Mouse (Mus musculus) forebrain, embryonic 15.5 days (tissue): ENCODE results near the gene Cyp2j5. TPM values are rescaled to one million over a fixed set of nuclear protein-coding genes. Genes with fewer than 3 reads are reported as not detected.
"Not testable (repeated sequence)": the region's sequence is repeated elsewhere in the genome, so short reads cannot be mapped to it uniquely, and the experiment has no call there.

ENCODE experiments used
- ATAC-seq: fragments of 200-750 bp; cut with Nextera tagmentation; replicated peaks from 2 replicates; pipeline ENCODE4 v1.8.0; 2017; ENCODE audit warnings: mild to moderate bottlenecking, moderate TSS enrichment, moderate library complexity
- H3K27ac ChIP-seq: fragments of 300-500 bp; sonication (generic); replicated peaks from 2 replicates; pipeline ENCODE4 v1.5.1; 2015; ENCODE audit warnings: mild to moderate bottlenecking, inconsistent platforms
- H3K27me3 ChIP-seq: fragments of 300-500 bp; sonication (generic); 2 replicates; pipeline ENCODE4 v1.6.1; 2015; ENCODE audit warnings: inconsistent platforms
- H3K36me3 ChIP-seq: fragments of 300-500 bp; sonication (generic); 2 replicates; pipeline ENCODE4 v1.6.1; 2015; ENCODE audit warnings: mild to moderate bottlenecking, inconsistent platforms
- H3K4me1 ChIP-seq: fragments of 300-500 bp; sonication (generic); 2 replicates; pipeline ENCODE4 v1.6.1; 2015; ENCODE audit warnings: inconsistent platforms
- H3K4me2 ChIP-seq: fragments of 300-500 bp; sonication (generic); replicated peaks from 2 replicates; pipeline ENCODE4 v1.6.1; 2015; ENCODE audit warnings: mild to moderate bottlenecking, inconsistent platforms
- H3K4me3 ChIP-seq: fragments of 300-500 bp; sonication (generic); 2 replicates; pipeline ENCODE4 v1.5.1; 2015; ENCODE audit warnings: mild to moderate bottlenecking, inconsistent platforms
- H3K9ac ChIP-seq: fragments of 300-500 bp; sonication (generic); replicated peaks from 2 replicates; pipeline ENCODE4 v1.6.1; 2015; ENCODE audit warnings: mild to moderate bottlenecking, inconsistent platforms
- H3K9me3 ChIP-seq: fragments of 300-500 bp; sonication (generic); 2 replicates; pipeline ENCODE4 v1.6.1; 2016; ENCODE audit warnings: inconsistent platforms
- WGBS: fragments of 180-500 bp; shearing (Covaris S2); methylation state at CpG from one replicate; pipeline ENCODE4 v1.1.7; 2015; ENCODE audit warnings: mixed read lengths; 5-methylcytosine and 5-hydroxymethylcytosine counted together
- polyA plus RNA-seq: library from polyadenylated mRNA; unstranded; fragments of >200 nt; fragmentation: Nextera tagmentation; extraction: Ambion mirVana; gene quantifications from 2 replicates; pipeline ENCODE4 v1.2.1, GENCODE M21; 2015

The Cyp2j5 gene
- polyA plus RNA-seq, 1 experiment from 2014 or later, result not detected

DNA sequence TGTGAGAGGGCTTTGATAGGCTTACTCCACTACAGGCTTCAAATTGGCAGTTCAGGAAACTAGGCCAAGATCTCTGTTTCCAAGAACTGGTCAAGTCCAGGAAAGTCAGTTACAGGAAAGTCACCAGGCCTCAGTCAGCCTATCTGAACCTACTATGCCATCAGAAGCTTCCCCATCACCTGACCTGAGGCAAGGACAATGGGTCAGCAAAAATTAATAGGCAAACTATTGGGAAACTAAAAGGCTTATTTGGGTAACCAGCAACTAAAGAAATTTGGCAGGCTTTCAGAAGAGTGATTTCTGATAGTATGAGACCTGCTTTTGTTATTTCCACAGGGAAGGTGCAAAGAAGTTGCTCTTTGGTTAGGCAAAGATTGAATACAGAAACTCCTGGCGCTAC lies 41.5 kb downstream of the Cyp2j5 start:
- H3K27ac ChIP-seq, result no peak overlapping the region
- 93% methylated on average over 1 of the region's 1 CpGs for WGBS
- no peak for ATAC-seq

DNA sequence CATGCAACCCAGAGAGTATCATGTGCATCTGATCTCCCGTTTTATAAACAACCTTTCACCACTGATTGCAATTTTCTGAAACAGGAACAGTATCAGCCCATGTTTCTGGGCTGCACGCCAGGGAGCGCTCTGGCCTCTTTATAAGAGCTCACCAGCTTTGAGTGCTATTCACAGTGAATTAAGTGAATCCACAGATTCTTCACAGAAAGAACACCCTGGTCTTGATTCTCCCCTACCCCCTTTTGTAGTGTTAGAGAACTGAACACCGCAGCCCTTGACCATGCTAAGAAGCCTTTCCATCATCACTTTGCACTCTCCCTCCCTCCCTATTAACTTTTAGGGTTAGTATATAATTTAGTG lies 72.2 kb downstream of the Cyp2j5 start:
- H3K9ac ChIP-seq, result peak overlapping the region; percentile 52; the same call in 1 of the 2 replicates
- no peaks in the 10 kb centered on the region for H3K36me3 ChIP-seq
- no peaks in the 10 kb centered on the region for H3K9me3 ChIP-seq
- no peaks in the 10 kb centered on the region for H3K27me3 ChIP-seq
- peaks cover 13% of the 10 kb centered on the region for H3K4me1 ChIP-seq
- H3K4me2 ChIP-seq, result peak overlapping the region; percentile 54
- H3K27ac ChIP-seq, result peak overlapping the region; percentile 68
- peak; percentile 91 for ATAC-seq
- peak overlapping the region; percentile 35 for H3K4me3 ChIP-seq
- WGBS, result 5% methylated on average over 4 of the region's 4 CpGs

More for the DNA sequence above, 41.5 kb downstream of the Cyp2j5 start:
- no peak overlapping the region for H3K9ac ChIP-seq
- 0 out of 2 replicates have a peak, but pooled peaks cover 2% of the 10 kb centered on the region for H3K9me3 ChIP-seq
- no peak overlapping the region for H3K4me2 ChIP-seq
- no peak overlapping the region for H3K4me3 ChIP-seq
- no peaks in the 10 kb centered on the region for H3K4me1 ChIP-seq
- H3K27me3 ChIP-seq, result no peaks in the 10 kb centered on the region
- H3K36me3 ChIP-seq, result no peaks in the 10 kb centered on the region

DNA sequence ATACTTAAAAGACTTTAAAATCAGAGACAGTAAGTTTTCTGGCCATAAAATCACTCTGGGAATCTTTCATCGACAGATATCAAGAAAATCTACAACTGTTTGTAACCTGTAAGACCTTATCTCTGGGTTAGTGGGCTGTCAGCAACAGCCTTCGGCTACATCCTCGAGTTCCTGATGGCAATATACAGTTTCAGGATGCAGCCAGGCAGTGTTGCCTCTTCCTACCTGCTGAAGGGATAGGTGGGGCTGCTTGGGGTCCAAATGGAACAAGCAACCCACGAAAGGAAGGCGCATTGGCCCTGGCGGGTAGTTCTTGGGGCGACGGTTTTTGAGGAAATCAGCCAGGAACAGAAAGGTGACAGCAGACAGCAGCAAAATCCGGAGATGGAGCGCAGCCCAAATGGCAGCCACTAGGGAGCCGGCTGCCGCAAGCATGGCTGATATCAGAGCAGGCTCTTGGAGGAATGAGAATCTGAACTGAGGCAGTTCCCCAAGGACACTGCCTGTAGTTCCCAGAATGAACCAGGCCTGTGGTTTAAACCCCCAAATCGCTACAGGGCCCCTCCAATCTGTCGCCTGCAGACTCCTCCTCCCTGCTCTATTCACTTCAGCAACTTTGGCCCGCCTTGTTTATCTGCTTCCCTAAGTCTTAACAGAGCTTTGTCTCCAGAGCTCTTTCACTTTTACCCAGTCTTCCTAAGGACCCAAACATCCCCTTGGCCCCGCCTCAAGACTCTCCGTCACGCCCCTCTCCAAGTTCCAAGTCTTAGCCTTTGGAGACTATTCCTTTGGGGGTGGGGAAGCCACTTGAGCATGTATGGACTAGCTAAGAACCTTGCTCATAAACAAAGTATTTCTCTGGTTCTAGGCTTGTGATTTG lies 72.8 kb downstream of the Cyp2j5 start, which contains the start of gene Cyp2j9:
Gene Cyp2j9 (minus strand): TSS at position 668 of the 880 bp plus-strand sequence.
- peak; percentile 95 for ATAC-seq
- H3K4me3 ChIP-seq, result peak within 1 kb of the TSS; percentile 35
- H3K9ac ChIP-seq, result peak within 1 kb of the TSS; percentile 52
- no peaks in the 10 kb centered on the region for H3K27me3 ChIP-seq
- H3K9me3 ChIP-seq, result no peaks in the 10 kb centered on the region
- H3K36me3 ChIP-seq, result no peaks in the 10 kb centered on the region
- peaks cover 13% of the 10 kb centered on the region for H3K4me1 ChIP-seq
- peak within 1 kb of the TSS; percentile 54 for H3K4me2 ChIP-seq
- peak within 1 kb of the TSS; percentile 68 for H3K27ac ChIP-seq
- WGBS, result 4% methylated on average over 18 of the region's 18 CpGs

DNA sequence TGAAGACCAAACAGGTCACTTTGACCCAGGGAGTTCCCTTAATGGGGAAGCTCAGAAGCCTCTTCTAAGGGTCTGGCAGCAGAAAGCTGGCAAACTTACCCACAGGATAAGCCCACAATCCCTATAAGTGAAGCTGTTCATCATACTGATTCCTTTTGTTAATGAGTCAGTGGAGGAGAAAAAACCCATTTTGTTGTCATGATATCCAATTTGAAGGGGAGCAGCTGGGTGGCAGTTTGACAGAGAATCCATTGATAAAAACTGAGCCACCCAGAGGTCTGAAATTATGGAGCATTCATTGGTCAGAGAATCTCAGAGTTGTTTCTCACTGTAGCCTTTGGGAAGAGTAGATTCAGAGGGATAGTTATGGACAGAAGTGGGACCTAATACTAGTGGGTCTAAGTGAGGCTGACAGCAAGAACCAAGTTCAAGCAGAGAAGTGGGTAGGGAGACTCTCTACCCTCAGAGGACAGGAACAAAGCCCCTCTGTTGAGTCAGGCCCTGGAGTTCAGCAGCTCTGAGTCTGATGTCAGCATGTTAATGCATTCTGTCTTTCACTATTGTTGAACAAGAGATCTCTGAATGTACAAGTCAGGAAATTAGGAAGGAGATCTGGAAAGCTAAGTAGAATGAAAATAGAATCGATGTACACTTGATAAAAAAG lies 82.4 kb downstream of the Cyp2j5 start:
- 50% methylated on average over 1 of the region's 1 CpGs for WGBS
- H3K9me3 ChIP-seq, result no peaks in the 10 kb centered on the region
- H3K9ac ChIP-seq, result no peak overlapping the region
- no peaks in the 10 kb centered on the region for H3K36me3 ChIP-seq
- ATAC-seq, result no peak
- no peak overlapping the region for H3K4me2 ChIP-seq
- no peak overlapping the region for H3K27ac ChIP-seq
- no peaks in the 10 kb centered on the region for H3K27me3 ChIP-seq
- no peak overlapping the region for H3K4me3 ChIP-seq
- H3K4me1 ChIP-seq, result no peaks in the 10 kb centered on the region

DNA sequence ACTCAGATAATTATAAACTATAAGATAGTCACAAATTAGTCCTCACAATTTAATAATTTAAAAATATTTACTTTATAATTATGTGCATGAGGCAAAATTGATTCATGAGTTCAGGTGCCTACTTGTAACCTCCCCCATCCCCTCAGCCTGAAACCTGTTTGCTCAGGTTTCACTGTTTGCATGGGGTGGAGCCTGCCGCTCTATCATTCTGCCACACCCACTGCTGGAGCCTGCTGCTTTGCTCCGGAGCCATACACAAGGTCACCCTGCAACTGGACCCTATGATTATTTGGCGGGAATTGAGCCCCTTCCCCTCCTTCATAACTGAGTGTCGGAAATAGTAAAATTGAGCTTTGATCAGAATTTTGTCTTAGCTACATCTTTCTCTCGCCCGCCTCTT lies 83.6 kb downstream of the Cyp2j5 start:
- H3K9ac ChIP-seq, H3K4me1 ChIP-seq, H3K27me3 ChIP-seq, H3K27ac ChIP-seq, ATAC-seq, H3K4me2 ChIP-seq, H3K36me3 ChIP-seq, H3K4me3 ChIP-seq, H3K9me3 ChIP-seq: not testable (repeated sequence)
- WGBS, result 56% methylated on average over 6 of the region's 6 CpGs

Other genes starting within 250 kb of the Cyp2j5 start
- gene Cyp2j8, start 156.8 kb downstream of the Cyp2j5 start, polyA plus RNA-seq, result not detected in 2 replicates
- 3.6 and 3.8 TPM in 2 replicates for gene Cyp2j6, start 110.5 kb downstream of the Cyp2j5 start, polyA plus RNA-seq
- 3.1 and 3.6 TPM in 2 replicates for gene Cyp2j9, start 72.6 kb downstream of the Cyp2j5 start, polyA plus RNA-seq
- not detected in 2 replicates for gene Gm12695, start 121.0 kb upstream of the Cyp2j5 start, polyA plus RNA-seq